Mouse (Mus musculus) cortical plate, adult 2 months (tissue): Measurements from ENCODE around the gene Hsdl2.

ENCODE experiments used
- CTCF ChIP-seq: fragments of 200-500 bp; IDR thresholded peaks from 2 replicates; pipeline ENCODE4 v1.5.1; 2011; ENCODE audit warnings: mild to moderate bottlenecking, control low read depth, low read length; ENCODE audit not compliant: insufficient read depth; ENCODE audit errors: extremely low read depth
- POLR2A ChIP-seq: fragments of 200-500 bp; IDR thresholded peaks from 2 replicates; pipeline ENCODE4 v1.6.1; 2011; ENCODE audit warnings: mild to moderate bottlenecking, low read length, control low read depth; ENCODE audit not compliant: insufficient read depth; ENCODE audit errors: extremely low read depth

- TF ChIP-seq CTCF, result no peak
- TF ChIP-seq POLR2A, result no peak
These were observed 28.5 kb upstream of the Hsdl2 start for GRCm38 (mm10) chr4:59552835-59553234.
